Mouse (Mus musculus): ENCODE results near the gene 1110002E22Rik. TPM values are rescaled to one million over a fixed set of nuclear protein-coding genes. Genes with fewer than 3 reads are reported as not detected.

The 1110002E22Rik gene
- total RNA-seq (2014; fragmentation: Nextera tagmentation) = not detected in 2 replicates
- total RNA-seq (2017) = not detected in 2 replicates

GRCm38 (mm10) chr3:138064732-138065645, at the start of gene 1110002E22Rik:
TSS of gene 1110002E22Rik (plus strand) at chr3:138065052.
- no peak for ATAC-seq (replicated peaks; ENCODE audit: poor library complexity, severe bottlenecking)

- no peak for ATAC-seq (replicated peaks; ENCODE audit: poor library complexity, severe bottlenecking)
These were observed 48.0 kb upstream of the 1110002E22Rik start for GRCm38 (mm10) chr3:138016810-138017209.

GRCm38 (mm10) chr3:138022003-138022402, 42.8 kb upstream of the 1110002E22Rik start:
- no peak for ATAC-seq (replicated peaks; ENCODE audit: poor library complexity, severe bottlenecking)

GRCm38 (mm10) chr3:138022651-138023050, 42.2 kb upstream of the 1110002E22Rik start:
- ATAC-seq (replicated peaks; ENCODE audit: poor library complexity, severe bottlenecking) = no peak

- ATAC-seq (replicated peaks; ENCODE audit: poor library complexity, severe bottlenecking) = peak; percentile 59
These were observed 38.6 kb upstream of the 1110002E22Rik start for GRCm38 (mm10) chr3:138026286-138026685.

- ATAC-seq (replicated peaks; ENCODE audit: poor library complexity, severe bottlenecking) = no peak
These were observed 37.1 kb upstream of the 1110002E22Rik start for GRCm38 (mm10) chr3:138027575-138028362.

- ATAC-seq (replicated peaks; ENCODE audit: poor library complexity, severe bottlenecking) = 0 out of 2 replicates have a peak, but pooled peaks have one; percentile 9
These were observed 35.5 kb upstream of the 1110002E22Rik start for GRCm38 (mm10) chr3:138029351-138029750.

- ATAC-seq (replicated peaks; ENCODE audit: poor library complexity, severe bottlenecking) = peak; percentile 63
These were observed 34.3 kb upstream of the 1110002E22Rik start for GRCm38 (mm10) chr3:138030563-138030962.

GRCm38 (mm10) chr3:138033986-138034385, 30.9 kb upstream of the 1110002E22Rik start:
- no peak for ATAC-seq (replicated peaks; ENCODE audit: poor library complexity, severe bottlenecking)

GRCm38 (mm10) chr3:138040938-138041337, 23.9 kb upstream of the 1110002E22Rik start:
- no peak for ATAC-seq (replicated peaks; ENCODE audit: poor library complexity, severe bottlenecking)

- no peak for ATAC-seq (replicated peaks; ENCODE audit: poor library complexity, severe bottlenecking)
These were observed 23.1 kb upstream of the 1110002E22Rik start for GRCm38 (mm10) chr3:138041591-138042301.

- ATAC-seq (replicated peaks; ENCODE audit: poor library complexity, severe bottlenecking) = peak; percentile 69
These were observed 21.5 kb upstream of the 1110002E22Rik start for GRCm38 (mm10) chr3:138043316-138043715.

- ATAC-seq (replicated peaks; ENCODE audit: poor library complexity, severe bottlenecking) = no peak
These were observed 15.3 kb upstream of the 1110002E22Rik start for GRCm38 (mm10) chr3:138049555-138049954.

GRCm38 (mm10) chr3:138050772-138051171, 14.1 kb upstream of the 1110002E22Rik start:
- no peak for ATAC-seq (replicated peaks; ENCODE audit: poor library complexity, severe bottlenecking)

GRCm38 (mm10) chr3:138051431-138051830, 13.4 kb upstream of the 1110002E22Rik start:
- ATAC-seq (replicated peaks; ENCODE audit: poor library complexity, severe bottlenecking) = no peak

GRCm38 (mm10) chr3:138053969-138054368, 10.9 kb upstream of the 1110002E22Rik start:
- ATAC-seq (replicated peaks; ENCODE audit: poor library complexity, severe bottlenecking) = no peak

GRCm38 (mm10) chr3:138056976-138057375, 7.9 kb upstream of the 1110002E22Rik start:
- no peak for ATAC-seq (replicated peaks; ENCODE audit: poor library complexity, severe bottlenecking)

- no peak for ATAC-seq (replicated peaks; ENCODE audit: poor library complexity, severe bottlenecking)
These were observed 6.6 kb upstream of the 1110002E22Rik start for GRCm38 (mm10) chr3:138058226-138058625.

- no peak for ATAC-seq (replicated peaks; ENCODE audit: poor library complexity, severe bottlenecking)
These were observed 4.4 kb upstream of the 1110002E22Rik start for GRCm38 (mm10) chr3:138060429-138060828.

GRCm38 (mm10) chr3:138061205-138061911, 3.5 kb upstream of the 1110002E22Rik start:
- ATAC-seq (replicated peaks; ENCODE audit: poor library complexity, severe bottlenecking) = peak; percentile 74
